Mouse (Mus musculus) 3T3-L1 (cell line): ENCODE data around the gene Ninl.

Experiments
- DNase-seq: peaks from one replicate; pipeline ENCODE4 v3.0.0-alpha.2; 2015; ENCODE audit warnings: low read depth, low spot score

The Ninl gene

GRCm38 (mm10) chr2:150904936-150905450 is 134.2 kb downstream of the Ninl start, which contains the start of gene Gins1:
TSS of gene Gins1 (plus strand) at chr2:150905400.
- DNase-seq: no peak

GRCm38 (mm10) chr2:150904272-150904935 is 134.8 kb downstream of the Ninl start, which contains the start of gene Abhd12:
TSS of gene Abhd12 (minus strand) at chr2:150904741.
- peak; percentile 97 for DNase-seq

GRCm38 (mm10) chr2:150902347-150902746 is 136.8 kb downstream of the Ninl start:
- no peak for DNase-seq

GRCm38 (mm10) chr2:150900341-150900740 is 138.8 kb downstream of the Ninl start:
- no peak for DNase-seq

- DNase-seq: no peak
These were observed 143.4 kb downstream of the Ninl start for GRCm38 (mm10) chr2:150895691-150896252.

- DNase-seq: peak; percentile 27
These were observed 144.4 kb downstream of the Ninl start for GRCm38 (mm10) chr2:150894617-150895267.

- DNase-seq: no peak
These were observed 151.8 kb downstream of the Ninl start for GRCm38 (mm10) chr2:150887370-150887769.

GRCm38 (mm10) chr2:150886315-150886714 is 152.9 kb downstream of the Ninl start:
- DNase-seq: no peak

- no peak for DNase-seq
These were observed 153.4 kb downstream of the Ninl start for GRCm38 (mm10) chr2:150885814-150886213.

GRCm38 (mm10) chr2:150884779-150885110 is 154.4 kb downstream of the Ninl start:
- no peak for DNase-seq
